Mouse (Mus musculus): ENCODE measurements around the gene Arid4a.
"Not testable (repeated sequence)": the region's sequence is repeated elsewhere in the genome, so short reads cannot be mapped to it uniquely, and the experiment has no call there.

Gene Arid4a

GRCm38 (mm10) chr12:71016211-71016502 lies 367 bp downstream of the Arid4a start:
- DNase-seq (ENCODE audit: low read depth, low spot score) = no peak

- DNase-seq (ENCODE audit: low read depth, low spot score) = no peak
Observed at GRCm38 (mm10) chr12:71016503-71017241, 882 bp downstream of the Arid4a start.

GRCm38 (mm10) chr12:71017242-71017571 lies 1.4 kb downstream of the Arid4a start:
- DNase-seq (ENCODE audit: low read depth, low spot score) = no peak

DNA sequence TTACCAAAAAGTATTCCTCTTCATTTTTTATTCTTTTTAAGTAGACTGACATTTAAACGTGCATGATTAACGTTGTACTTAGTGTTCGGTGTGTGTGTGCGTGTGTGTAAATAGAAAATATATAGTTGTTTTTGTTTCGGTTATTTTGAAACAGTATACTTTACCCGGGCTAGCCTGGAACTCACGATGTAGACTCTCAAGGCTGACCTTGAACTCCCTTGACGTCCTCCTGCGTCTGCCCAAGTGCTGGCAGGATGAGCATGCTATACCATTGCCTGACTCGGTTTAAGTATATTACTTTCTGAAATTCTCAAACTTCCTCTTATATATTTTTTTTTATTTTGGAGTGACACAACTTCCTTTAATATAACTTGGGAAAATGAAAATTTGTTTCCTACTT lies 2.0 kb downstream of the Arid4a start:
- DNase-seq (ENCODE audit: low read depth, low spot score) = no peak

DNA sequence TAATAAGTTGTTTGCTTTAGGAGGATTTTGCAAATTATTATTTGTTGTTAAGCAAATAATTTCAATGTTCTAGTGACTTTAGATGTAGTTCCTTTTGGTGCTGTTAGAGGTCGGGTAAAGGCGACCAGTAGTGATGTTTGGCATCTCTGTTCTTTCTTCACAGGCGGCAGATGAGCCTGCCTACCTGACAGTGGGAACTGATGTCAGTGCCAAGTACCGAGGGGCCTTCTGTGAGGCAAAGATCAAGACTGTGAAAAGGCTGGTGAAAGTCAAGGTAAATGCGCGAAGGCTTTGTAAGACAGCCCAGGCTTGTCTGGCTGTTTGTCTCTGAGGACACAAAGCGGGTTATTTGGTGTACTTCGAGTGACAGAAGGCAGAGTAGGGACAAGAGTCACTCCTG lies 3.4 kb downstream of the Arid4a start:
- no peak for DNase-seq (ENCODE audit: low read depth, low spot score)

DNA sequence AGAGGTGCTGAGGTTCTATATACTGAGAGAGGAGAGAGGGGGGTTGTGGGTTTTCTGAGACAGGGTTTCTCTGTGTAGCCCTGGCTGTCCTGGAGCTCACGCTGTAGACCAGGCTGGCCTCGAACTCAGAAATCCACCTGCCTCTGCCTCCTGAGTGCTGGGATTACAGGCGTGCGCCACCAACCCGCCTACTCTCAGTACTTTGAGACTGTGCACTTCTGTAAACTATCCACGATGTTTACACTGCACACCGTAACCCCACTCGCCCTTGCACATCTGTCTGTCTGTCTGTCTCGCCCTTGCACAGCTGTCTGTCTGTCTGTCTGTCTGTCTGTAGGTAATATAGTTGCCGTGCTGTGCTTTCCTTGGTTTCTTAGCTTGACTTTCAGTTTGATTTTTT lies 8.6 kb downstream of the Arid4a start:
- DNase-seq (ENCODE audit: low read depth, low spot score) = no peak

DNA sequence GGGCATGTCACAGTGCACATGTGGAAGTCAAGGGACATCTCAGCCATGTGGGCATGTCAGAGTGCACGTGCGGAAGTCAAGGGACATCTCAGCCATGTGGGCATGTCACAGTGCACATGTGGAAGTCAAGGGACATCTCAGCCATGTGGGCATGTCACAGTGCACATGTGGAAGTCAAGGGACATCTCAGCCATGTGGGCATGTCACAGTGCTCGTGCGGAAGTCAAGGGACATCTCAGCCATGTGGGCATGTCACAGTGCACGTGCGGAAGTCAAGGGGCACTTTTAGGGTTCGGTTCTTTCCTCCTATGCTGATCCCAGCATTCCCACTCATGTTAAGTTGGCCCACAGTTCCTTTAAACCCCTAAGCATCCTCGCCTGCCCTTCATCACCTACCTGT lies 12.5 kb downstream of the Arid4a start:
- DNase-seq (ENCODE audit: low read depth, low spot score) = not testable (repeated sequence)

DNA sequence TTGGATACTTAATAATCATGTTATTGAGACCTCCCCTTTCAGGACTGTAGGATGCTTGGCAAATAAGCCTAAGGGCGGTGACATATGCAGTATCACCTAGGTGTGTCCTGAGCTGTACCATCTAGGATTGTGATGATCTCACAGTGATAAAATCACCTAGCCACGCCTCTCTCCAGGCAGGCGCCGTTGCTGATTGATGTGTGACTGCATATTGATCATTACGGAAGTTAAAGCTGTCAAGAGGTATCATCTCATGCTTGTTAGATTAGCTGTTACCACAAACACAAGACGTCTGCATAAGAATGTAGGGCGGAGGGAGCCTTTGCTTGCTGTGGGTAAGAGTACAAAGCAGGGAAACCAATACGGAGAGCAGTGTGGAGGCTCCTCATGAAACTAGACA lies 14.5 kb downstream of the Arid4a start:
- no peak for DNase-seq (ENCODE audit: low read depth, low spot score)

GRCm38 (mm10) chr12:71030722-71031121 lies 14.9 kb downstream of the Arid4a start:
- DNase-seq (ENCODE audit: low read depth, low spot score) = no peak

- DNase-seq (ENCODE audit: low read depth, low spot score) = no peak
Observed at GRCm38 (mm10) chr12:71035826-71036225, 20.0 kb downstream of the Arid4a start.

GRCm38 (mm10) chr12:71036729-71037404 lies 21.1 kb downstream of the Arid4a start:
- DNase-seq (ENCODE audit: low read depth, low spot score) = no peak

GRCm38 (mm10) chr12:71040462-71040861 lies 24.7 kb downstream of the Arid4a start:
- no peak for DNase-seq (ENCODE audit: low read depth, low spot score)

DNA sequence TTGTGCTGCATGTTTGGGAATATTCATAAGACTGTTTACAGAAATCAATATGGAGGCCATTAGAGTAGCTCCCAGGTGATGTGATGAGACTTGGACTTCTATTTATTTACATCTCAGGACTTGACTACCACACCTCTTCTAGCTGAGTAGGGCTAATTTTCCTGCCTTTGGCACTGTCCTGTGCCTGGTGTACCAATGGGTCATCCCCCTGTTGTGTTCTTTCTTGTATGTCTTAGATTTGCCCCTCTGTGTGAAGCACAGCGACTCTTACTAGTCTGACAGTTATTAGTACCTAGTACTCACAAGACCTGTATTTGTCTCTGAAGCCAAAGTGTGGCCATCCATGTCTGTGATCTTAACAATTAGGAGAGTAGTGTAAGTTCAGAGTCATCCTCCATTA lies 26.7 kb downstream of the Arid4a start:
- DNase-seq (ENCODE audit: low read depth, low spot score) = no peak

DNA sequence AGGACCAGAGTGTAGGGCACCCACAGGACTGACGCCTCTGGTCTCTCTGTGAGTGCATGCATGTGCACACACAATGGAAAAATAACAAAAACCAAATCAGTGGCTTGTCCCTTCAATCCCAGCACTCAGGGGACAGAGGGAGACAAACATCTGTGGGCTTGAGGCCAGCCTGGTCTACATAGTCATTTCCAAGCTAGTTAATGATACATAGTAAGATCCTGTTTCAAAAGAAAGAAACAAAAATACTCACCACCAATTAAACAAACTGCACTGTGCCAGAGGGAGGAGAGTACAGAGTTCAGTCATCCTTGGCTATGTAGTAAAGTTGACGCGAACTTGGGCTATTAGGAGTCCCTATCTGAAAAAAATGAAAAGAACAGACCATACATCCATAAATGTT lies 27.8 kb downstream of the Arid4a start:
- DNase-seq (ENCODE audit: low read depth, low spot score) = no peak

DNA sequence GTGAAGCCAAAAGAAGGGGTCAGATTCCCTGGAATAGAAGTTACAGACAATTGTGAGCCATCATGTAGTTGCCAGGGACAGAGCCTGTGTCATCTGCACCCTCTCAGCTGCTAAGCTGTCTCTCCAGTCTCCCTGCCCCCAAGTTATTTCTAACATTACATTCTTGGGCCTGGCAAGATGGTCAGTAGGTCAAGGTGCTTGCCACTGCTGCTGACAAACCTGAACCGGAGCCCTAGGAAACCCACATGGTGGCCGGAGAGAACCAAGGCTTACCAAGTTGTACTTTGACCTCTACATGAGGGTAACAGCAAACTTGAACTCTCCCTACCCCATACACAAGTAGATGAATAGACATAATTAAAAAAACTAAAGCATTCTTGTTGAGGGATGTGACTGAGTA lies 28.7 kb downstream of the Arid4a start:
- DNase-seq (ENCODE audit: low read depth, low spot score) = no peak

GRCm38 (mm10) chr12:71046501-71046900 lies 30.7 kb downstream of the Arid4a start:
- DNase-seq (ENCODE audit: low read depth, low spot score) = no peak

GRCm38 (mm10) chr12:71047473-71048078 lies 31.8 kb downstream of the Arid4a start:
- no peak for DNase-seq (ENCODE audit: low read depth, low spot score)

DNA sequence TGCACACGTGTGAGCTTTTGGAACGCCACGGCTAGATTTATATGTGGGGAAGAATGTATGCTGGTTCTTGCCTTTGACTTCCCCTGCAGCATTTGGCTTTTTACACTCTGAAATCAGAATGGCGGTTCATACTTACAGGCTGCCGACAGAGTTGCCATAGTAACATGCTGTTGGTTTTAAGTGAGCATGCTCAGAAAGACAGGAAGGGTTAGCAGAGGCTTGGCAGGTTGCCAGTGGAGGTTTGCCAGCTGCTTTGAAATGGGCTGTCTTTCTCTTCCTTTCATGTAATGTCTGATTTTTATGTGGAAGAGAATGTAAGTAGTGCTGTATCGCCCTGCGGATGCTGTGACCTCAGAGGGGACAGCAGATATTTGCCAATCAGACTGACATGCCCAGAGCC lies 32.3 kb downstream of the Arid4a start:
- peak; percentile 76 for DNase-seq (ENCODE audit: low read depth, low spot score)

- DNase-seq (ENCODE audit: low read depth, low spot score) = no peak
Observed at GRCm38 (mm10) chr12:71048561-71048960, 32.8 kb downstream of the Arid4a start.

DNA sequence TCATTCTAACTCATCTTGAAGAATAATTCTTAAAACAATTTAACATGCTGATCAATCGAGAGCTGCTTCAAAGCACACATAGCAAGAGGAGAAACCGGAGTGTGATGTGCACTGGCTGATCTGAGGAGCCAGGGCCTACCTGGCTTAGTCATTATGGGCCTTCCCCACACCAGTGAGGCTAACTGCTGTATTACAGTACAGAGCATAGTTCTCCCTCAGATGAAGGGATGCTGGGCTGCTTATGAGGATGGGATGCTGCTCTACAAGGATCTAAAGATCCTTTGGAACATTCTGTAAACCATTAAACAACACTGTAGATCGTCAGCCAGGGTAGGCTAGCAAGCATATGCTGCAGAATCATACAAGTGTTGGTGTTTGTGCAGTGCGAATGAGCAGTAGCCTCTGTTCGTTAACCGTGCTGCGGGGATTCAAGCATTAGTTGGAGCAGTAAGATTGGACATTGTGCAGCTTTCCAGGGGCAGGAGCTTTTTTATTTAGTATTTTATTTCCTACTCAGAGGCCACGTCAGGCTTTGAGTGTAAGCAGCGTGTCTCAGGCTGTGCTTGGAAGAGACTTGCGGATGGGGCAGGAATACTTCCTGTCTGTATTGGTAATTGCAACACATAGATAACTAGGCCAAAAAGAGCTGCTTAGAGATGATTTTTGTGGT lies 33.9 kb downstream of the Arid4a start:
- no peak for DNase-seq (ENCODE audit: low read depth, low spot score)

DNA sequence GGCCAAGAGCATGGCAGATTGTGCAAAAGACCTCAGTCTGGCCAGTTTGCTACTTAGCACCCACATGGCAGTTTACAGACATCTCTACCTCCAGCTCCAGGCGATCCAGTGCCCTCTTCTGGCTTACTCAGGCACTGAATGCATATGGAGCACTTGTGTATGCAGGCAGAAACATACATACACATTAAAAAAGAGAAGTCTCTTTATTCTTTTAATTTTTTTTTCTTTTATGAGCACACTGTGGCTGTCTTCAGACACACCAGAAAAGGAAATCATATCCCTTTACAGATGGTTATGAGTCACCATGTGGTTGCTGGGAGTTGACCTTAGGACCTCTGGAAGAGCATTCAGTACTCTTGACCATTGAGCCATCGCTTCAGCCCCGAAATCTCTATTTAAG lies 35.3 kb downstream of the Arid4a start:
- no peak for DNase-seq (ENCODE audit: low read depth, low spot score)

GRCm38 (mm10) chr12:71052341-71052995 lies 36.7 kb downstream of the Arid4a start:
- no peak for DNase-seq (ENCODE audit: low read depth, low spot score)
